Mouse (Mus musculus) liver, embryonic 15.5 days (tissue): ENCODE measurements at regions not wholly inside any gene's neighbourhood (a gene's known extent, or its start where the extent isn't known, plus 50 kb on each side); places are given as distances from the start of the nearest gene placed in this dataset.

Source experiments
- ATAC-seq: fragments of 200-750 bp; cut with Nextera tagmentation; 2 replicates; pipeline ENCODE4 v1.8.0; 2017; ENCODE audit warnings: moderate number of reproducible peaks, mild to moderate bottlenecking, moderate library complexity; ENCODE audit not compliant: insufficient read depth
- H3K27ac ChIP-seq: fragments of 300-500 bp; sonication (generic); replicated peaks from 2 replicates; pipeline ENCODE4 v1.5.1; 2015; ENCODE audit warnings: mild to moderate bottlenecking, inconsistent platforms
- H3K27me3 ChIP-seq: fragments of 300-500 bp; sonication (generic); 2 replicates; pipeline ENCODE4 v1.6.1; 2015; ENCODE audit warnings: mild to moderate bottlenecking, inconsistent platforms
- H3K36me3 ChIP-seq: fragments of 300-500 bp; sonication (generic); replicated peaks from 2 replicates; pipeline ENCODE4 v1.6.1; 2015; ENCODE audit warnings: moderate library complexity, mild to moderate bottlenecking, inconsistent platforms
- H3K4me1 ChIP-seq: fragments of 300-500 bp; sonication (generic); replicated peaks from 2 replicates; pipeline ENCODE4 v1.6.1; 2015; ENCODE audit warnings: inconsistent platforms
- H3K4me2 ChIP-seq: fragments of 300-500 bp; sonication (generic); 2 replicates; pipeline ENCODE4 v1.6.1; 2015; ENCODE audit warnings: moderate library complexity, mild to moderate bottlenecking, inconsistent platforms
- H3K4me3 ChIP-seq: fragments of 300-500 bp; sonication (generic); replicated peaks from 2 replicates; pipeline ENCODE4 v1.5.1; 2015; ENCODE audit warnings: mild to moderate bottlenecking, inconsistent platforms
- H3K9ac ChIP-seq: fragments of 300-500 bp; sonication (generic); 2 replicates; pipeline ENCODE4 v1.6.1; 2015; ENCODE audit warnings: moderate library complexity, mild to moderate bottlenecking, inconsistent platforms
- H3K9me3 ChIP-seq: fragments of 300-500 bp; sonication (generic); replicated peaks from 2 replicates; pipeline ENCODE4 v1.6.1; 2016; ENCODE audit warnings: inconsistent platforms
- WGBS: fragments of 180-500 bp; shearing (Covaris S2); methylation state at CpG from one replicate; pipeline ENCODE4 v1.1.7; 2015; ENCODE audit warnings: mixed read lengths; ENCODE audit not compliant: insufficient replicate concordance; 5-methylcytosine and 5-hydroxymethylcytosine counted together

- ATAC-seq: no peak
- H3K4me3 ChIP-seq: no peak overlapping the region
- H3K9me3 ChIP-seq: no peaks in the 10 kb centered on the region
- H3K27me3 ChIP-seq: no peaks in the 10 kb centered on the region
- H3K4me1 ChIP-seq: no peaks in the 10 kb centered on the region
- no peak overlapping the region for H3K27ac ChIP-seq
- no peak overlapping the region for H3K9ac ChIP-seq
- no peak overlapping the region for H3K4me2 ChIP-seq
- 79% methylated on average over 5 of the region's 5 CpGs for WGBS
- no peaks in the 10 kb centered on the region for H3K36me3 ChIP-seq
Observed at GRCm38 (mm10) chr5:148611323-148611722, 58.7 kb upstream of the Ubl3 start.

GRCm38 (mm10) chr5:148609506-148609880 lies 56.9 kb upstream of the Ubl3 start:
- ATAC-seq: no peak
- no peaks in the 10 kb centered on the region for H3K27me3 ChIP-seq
- no peaks in the 10 kb centered on the region for H3K36me3 ChIP-seq
- WGBS: 59% methylated on average over 9 of the region's 9 CpGs
- no peaks in the 10 kb centered on the region for H3K4me1 ChIP-seq
- no peak overlapping the region for H3K4me2 ChIP-seq
- H3K9ac ChIP-seq: no peak overlapping the region
- H3K27ac ChIP-seq: no peak overlapping the region
- H3K9me3 ChIP-seq: no peaks in the 10 kb centered on the region
- H3K4me3 ChIP-seq: no peak overlapping the region

GRCm38 (mm10) chr5:148608857-148609505 lies 56.4 kb upstream of the Ubl3 start:
- 68% methylated on average over 13 of the region's 13 CpGs for WGBS

GRCm38 (mm10) chr5:148608178-148608577 lies 55.6 kb upstream of the Ubl3 start:
- no peaks in the 10 kb centered on the region for H3K27me3 ChIP-seq
- WGBS: 55% methylated on average over 9 of the region's 9 CpGs
- no peak overlapping the region for H3K4me3 ChIP-seq
- no peaks in the 10 kb centered on the region for H3K4me1 ChIP-seq
- H3K9ac ChIP-seq: no peak overlapping the region
- H3K9me3 ChIP-seq: no peaks in the 10 kb centered on the region
- no peak for ATAC-seq
- H3K4me2 ChIP-seq: no peak overlapping the region
- H3K27ac ChIP-seq: no peak overlapping the region
- no peaks in the 10 kb centered on the region for H3K36me3 ChIP-seq

More at GRCm38 (mm10) chr5:148608857-148609505, 56.4 kb upstream of the Ubl3 start:
- H3K27me3 ChIP-seq: no peaks in the 10 kb centered on the region
- no peaks in the 10 kb centered on the region for H3K4me1 ChIP-seq
- H3K4me2 ChIP-seq: no peak overlapping the region
- no peak overlapping the region for H3K9ac ChIP-seq
- no peak for ATAC-seq
- no peak overlapping the region for H3K27ac ChIP-seq
- no peaks in the 10 kb centered on the region for H3K36me3 ChIP-seq
- H3K9me3 ChIP-seq: no peaks in the 10 kb centered on the region
- no peak overlapping the region for H3K4me3 ChIP-seq

- no peaks in the 10 kb centered on the region for H3K27me3 ChIP-seq
- H3K9ac ChIP-seq: no peak overlapping the region
- H3K4me3 ChIP-seq: no peak overlapping the region
- WGBS: 75% methylated on average over 8 of the region's 8 CpGs
- no peaks in the 10 kb centered on the region for H3K36me3 ChIP-seq
- no peak overlapping the region for H3K4me2 ChIP-seq
- no peaks in the 10 kb centered on the region for H3K9me3 ChIP-seq
- no peaks in the 10 kb centered on the region for H3K4me1 ChIP-seq
- no peak for ATAC-seq
- no peak overlapping the region for H3K27ac ChIP-seq
Observed at GRCm38 (mm10) chr5:148605730-148606129, 53.1 kb upstream of the Ubl3 start.
